Mouse (Mus musculus): ENCODE measurements around the gene Cpsf2. TPM values are rescaled to one million over a fixed set of nuclear protein-coding genes. Genes with fewer than 3 reads are reported as not detected.

Cpsf2 gene
- total RNA-seq (2023) = 13.9 and 15.9 TPM in 2 replicates

GRCm38 (mm10) chr12:101975601-101976571, at the start of gene Cpsf2:
Gene Cpsf2, plus strand, starts transcription at chr12:101975988.

GRCm38 (mm10) chr12:101957942-101958544, 17.7 kb upstream of the Cpsf2 start, which contains the start of gene Atxn3:
Gene Atxn3, minus strand, starts transcription at chr12:101958246.

Other genes starting within 250 kb of the Cpsf2 start
- not detected in 2 replicates for gene Fbln5, start 156.9 kb upstream of the Cpsf2 start, total RNA-seq (2023)
- 59.6 and 75.2 TPM in 2 replicates for gene Trip11, start 62.7 kb upstream of the Cpsf2 start, total RNA-seq (2023)
- 24.5 and 33.1 TPM in 2 replicates for gene Atxn3, start 17.7 kb upstream of the Cpsf2 start, total RNA-seq (2023)
- gene Slc24a4, start 152.7 kb downstream of the Cpsf2 start, total RNA-seq (2023) = not detected in 2 replicates